Mouse (Mus musculus) heart, adult 9 months (tissue): Measurements from ENCODE around the gene R3hdm4.

Experiments
- DNase-seq, 2 experiments: peaks; one replicate each; pipeline ENCODE4 v3.0.0; 2022; ENCODE audit warnings: low spot score in 2 of 2

Gene R3hdm4

GRCm38 (mm10) chr10:79866601-79867000 is 54.4 kb downstream of the R3hdm4 start:
- DNase-seq, result no peak

- DNase-seq, result peak in 1 of 2 experiments; percentile 61
These were observed 55.2 kb downstream of the R3hdm4 start for GRCm38 (mm10) chr10:79865801-79866295.

GRCm38 (mm10) chr10:79865189-79865601 is 55.8 kb downstream of the R3hdm4 start:
- DNase-seq, result no peak

GRCm38 (mm10) chr10:79864351-79865188 is 56.4 kb downstream of the R3hdm4 start:
- DNase-seq, result no peak

GRCm38 (mm10) chr10:79862925-79863324 is 58.1 kb downstream of the R3hdm4 start:
- no peak for DNase-seq

- no peak for DNase-seq
These were observed 58.8 kb downstream of the R3hdm4 start for GRCm38 (mm10) chr10:79862049-79862788.

- DNase-seq, result no peak
These were observed 59.6 kb downstream of the R3hdm4 start for GRCm38 (mm10) chr10:79861230-79862048.

- DNase-seq, result no peak
These were observed 60.7 kb downstream of the R3hdm4 start for GRCm38 (mm10) chr10:79860079-79860911.
